Mouse (Mus musculus) thymus, postnatal 4 days (tissue): ENCODE measurements at regions not wholly inside any gene's neighbourhood (a gene's known extent, or its start where the extent isn't known, plus 50 kb on each side); places are given as distances from the start of the nearest gene placed in this dataset.

Experiments used
- DNase-seq: peaks from one replicate; pipeline ENCODE4 v3.0.0; 2021

GRCm38 (mm10) chr9:98685548-98685947, 84.1 kb upstream of the Mrps22 start:
- DNase-seq = no peak

GRCm38 (mm10) chr9:98684336-98684735, 82.9 kb upstream of the Mrps22 start:
- no peak for DNase-seq

- DNase-seq = no peak
These were observed 74.2 kb upstream of the Mrps22 start for GRCm38 (mm10) chr9:98675612-98676011.

DNA sequence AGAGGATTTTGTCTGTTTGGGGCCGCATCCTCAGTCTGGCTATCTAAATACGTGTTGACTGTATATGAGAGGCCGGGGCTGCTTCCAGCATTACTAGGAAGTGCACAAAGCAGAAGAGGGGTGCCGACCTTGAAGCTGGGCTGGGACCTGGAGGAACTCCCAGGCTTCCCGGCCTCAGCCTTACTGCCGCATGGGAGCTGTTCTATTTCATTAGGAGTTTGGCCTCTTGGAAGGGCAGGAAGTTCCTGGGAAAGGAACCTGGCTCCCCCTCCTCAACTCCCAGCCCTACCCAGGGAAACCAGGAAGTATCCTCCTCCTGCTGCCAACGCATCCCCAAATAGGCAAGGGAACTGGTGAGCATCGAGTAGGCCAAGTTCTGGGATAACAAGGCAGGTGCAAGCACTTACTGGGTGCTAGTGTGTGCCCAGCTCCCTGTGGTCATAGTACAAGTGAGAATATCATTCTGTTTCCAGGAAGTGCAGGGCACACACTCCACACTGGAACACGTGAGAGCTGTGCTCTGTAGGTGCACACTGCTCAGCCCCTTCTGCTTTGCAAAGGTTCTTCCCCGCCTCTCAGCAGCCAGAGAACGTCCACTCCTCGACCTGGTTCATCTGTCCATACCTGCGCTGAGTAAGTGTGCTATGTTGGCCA, 72.1 kb upstream of the Mrps22 start:
- no peak for DNase-seq

- DNase-seq = no peak
These were observed 70.9 kb upstream of the Mrps22 start for GRCm38 (mm10) chr9:98672361-98672760.

DNA sequence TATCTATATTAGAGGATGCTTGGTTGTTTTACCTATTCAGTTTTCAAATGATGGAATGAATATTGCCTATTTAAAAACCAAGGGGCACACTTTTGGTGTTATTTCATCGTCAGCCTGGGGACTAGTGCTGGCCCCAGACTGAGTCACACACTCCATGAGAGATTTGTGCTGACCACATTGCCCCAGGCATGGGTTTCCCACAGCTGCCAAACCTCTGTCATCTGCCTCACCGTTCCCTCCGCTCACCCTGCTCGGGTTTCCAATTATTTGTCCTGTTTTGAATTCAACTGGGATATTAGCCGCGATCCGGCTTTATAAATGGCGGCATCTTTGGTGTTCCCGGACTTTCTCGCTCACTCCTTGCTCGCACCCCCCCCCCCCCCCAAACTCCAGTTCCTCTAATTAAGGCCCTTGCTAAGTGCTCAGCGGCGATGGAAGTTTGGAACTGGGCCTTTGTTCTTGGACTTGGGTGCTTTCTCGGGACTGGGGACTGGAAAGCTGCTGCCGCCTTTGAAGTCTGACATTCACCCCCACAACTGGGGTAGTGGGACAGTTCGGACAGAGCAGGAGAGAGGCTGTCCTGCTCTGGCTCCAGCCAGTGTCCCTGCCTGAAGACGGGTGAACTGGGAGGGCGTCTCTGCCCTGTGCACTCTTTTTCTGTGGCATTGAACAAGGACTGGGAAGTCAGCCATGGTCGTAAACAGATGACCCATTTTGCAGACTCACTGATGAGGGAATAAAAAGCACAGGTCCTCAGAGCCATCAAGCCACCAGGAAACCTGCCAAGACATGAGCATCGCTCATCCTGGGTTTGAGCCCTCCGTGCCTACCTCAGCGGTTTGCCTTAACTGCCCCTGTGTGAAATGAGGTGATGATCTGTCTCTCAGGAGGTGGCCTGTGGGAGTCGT, 67.2 kb upstream of the Mrps22 start:
- no peak for DNase-seq

DNA sequence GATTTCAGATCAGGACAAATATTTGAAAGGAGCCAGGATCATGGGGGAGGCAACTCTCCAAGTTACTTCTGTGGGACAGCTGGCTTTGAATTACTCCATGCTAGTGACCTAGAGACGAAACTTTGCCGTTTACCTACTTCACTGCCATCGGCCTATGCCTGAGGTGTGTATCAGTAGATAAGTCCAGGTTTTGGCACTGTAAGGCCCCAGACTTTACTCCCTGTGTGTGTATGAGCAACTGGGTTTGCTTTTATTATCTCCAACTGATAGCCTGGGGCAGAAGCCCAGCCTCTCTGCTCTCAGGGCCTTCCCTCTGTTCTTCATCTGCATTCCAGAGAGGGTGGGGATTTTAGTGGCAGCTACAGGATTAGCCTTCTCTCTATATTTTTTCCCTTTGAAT, 65.6 kb upstream of the Mrps22 start:
- no peak for DNase-seq

DNA sequence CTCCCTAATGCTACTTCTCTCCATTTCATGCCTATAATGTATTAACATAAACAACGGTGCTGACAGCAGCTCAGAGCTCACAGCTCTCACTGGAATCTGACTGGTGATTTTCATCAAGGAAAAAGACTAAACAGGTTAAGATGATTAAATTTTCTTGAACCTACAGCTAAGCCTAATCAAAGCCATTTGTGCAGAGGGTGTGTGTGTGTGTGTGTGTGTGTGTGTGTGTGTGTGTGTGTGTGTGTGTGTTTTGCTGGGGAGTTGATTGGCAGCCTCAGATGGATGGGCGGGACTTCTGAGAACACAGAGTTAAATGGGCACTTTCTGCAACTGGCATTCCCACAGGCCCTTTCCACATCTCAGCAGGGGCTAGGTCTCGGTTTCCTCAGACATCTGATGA, 61.6 kb upstream of the Mrps22 start:
- DNase-seq = no peak

DNA sequence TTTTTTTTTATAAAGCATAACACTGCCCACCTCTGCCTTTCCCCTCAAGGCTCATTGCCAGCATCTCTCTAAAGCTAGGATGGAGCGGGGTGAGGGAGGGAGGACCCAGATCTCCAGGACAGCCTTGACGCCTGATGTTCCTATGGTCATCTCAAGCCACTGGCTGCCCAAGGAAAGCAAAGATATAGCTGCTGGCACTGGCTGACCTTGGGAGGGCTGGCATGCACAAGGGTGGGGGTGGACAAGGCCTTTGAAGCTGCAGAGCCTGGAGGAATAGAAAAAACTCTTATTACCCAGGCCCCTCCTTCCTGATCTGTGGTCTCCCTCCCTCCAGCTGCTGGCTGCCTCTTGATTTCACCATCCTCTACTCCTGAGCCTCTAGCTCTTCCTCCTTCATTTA, 50.2 kb upstream of the Mrps22 start:
- no peak for DNase-seq
